Mouse (Mus musculus) cerebellum, postnatal 36 days (tissue): ENCODE results near the gene Nlrp9b.
"Not testable (repeated sequence)": the region's sequence is repeated elsewhere in the genome, so short reads cannot be mapped to it uniquely, and the experiment has no call there.

Experiments
- DNase-seq, 2 experiments: peaks; one replicate each; pipeline ENCODE4 v3.0.0; 2021 to 2022; ENCODE audit warnings: mixed read lengths in 2 of 2

Nlrp9b gene

DNA sequence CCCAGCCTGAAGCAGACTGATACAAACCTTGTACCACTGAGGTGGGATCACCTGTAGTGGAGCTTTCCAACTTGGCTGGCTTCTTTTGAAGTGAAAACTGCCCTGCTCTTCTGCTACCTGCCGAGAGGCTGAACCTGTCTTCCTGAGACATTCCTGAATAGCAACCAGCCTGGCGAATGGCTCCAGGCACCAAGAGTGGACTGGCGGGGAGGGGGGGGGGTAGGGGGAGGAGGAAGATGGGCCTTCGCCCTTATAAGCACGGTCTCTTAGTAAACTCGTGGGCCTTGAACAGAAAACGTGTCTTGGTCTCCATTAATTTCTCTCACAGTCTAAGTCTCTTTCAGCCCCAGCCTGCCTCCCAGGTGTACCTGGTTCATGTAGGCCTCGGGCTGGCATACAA lies at the start of gene Nlrp9b:
Gene Nlrp9b (plus strand): TSS at position 301 of the 400 bp plus-strand sequence.
- DNase-seq, result not testable (repeated sequence)

- DNase-seq, result no peak
These were observed 46.6 kb upstream of the Nlrp9b start for GRCm38 (mm10) chr7:19944709-19945108.

- DNase-seq, result no peak
These were observed 46.1 kb upstream of the Nlrp9b start for GRCm38 (mm10) chr7:19945201-19945600.

DNA sequence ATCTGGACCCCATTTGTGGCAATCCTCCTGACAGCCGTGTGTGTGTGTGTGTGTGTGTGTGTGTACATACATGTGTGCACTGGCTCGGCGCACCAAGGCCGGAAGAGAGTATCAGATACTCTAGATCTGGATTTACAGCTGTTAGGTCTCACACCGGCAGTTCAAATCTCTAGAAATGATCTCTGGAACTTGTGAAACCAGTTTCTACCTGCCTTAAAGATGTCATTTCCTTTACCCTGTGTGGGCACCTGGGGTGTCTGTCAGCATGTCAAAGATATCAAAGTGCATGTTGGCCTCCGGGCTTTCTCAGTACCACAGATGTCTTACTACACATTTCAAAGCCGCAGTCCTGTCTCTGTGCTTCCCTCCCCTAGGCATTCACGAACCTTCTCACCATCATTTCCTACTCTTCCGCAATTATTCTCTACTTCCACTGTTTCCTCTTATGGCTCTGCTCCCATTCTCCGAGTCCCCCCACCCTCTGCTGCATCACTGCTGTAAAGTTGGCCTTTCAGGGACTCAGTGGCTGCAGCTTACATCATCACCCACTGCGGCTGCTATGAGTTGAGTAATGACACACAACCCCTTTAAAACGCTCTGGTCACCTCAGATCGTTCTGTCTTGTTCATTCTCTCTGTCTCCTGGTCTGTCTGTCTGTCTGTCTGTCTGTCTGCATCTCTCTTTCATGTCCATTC lies 45.3 kb upstream of the Nlrp9b start:
- DNase-seq, result no peak

DNA sequence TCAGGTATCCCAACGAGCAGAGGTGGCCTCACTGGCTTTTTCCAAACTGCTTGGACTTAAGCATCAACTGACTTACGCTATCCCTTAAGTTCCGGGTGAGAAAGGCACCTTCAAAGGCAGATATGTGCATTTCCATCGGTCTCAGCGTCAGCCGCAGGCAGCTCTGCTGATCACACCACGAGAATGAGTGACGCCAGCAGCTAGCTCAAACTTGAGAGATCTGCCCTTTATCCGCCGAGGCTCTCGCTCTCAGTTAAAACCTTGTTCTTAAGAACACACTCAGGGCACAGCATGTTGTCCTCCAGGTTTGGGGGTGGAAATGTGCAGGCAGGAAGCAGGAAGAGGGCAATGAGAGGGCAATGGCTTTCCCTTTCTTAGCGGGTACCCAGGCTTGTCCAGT lies 42.3 kb upstream of the Nlrp9b start:
- DNase-seq, result no peak

DNA sequence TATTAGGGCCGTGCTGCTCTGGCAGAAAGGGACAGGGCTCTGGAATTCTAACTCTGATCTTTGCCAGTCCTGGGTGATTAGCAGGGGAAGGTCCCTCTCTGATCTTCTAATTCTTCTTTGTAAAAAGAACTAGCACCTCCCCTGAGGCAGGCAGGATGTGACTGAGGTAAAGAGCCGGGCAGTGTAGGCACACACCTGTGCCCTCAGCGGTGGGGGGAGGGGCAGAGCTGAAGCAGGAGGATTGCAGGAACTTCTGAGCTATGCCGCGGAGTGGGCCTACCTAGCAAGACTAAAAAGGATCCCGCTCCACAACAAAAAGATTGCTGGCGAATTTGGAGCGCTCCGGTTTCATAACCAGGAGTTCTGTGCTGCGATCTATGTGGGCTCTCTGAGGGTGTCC lies 41.3 kb upstream of the Nlrp9b start:
- no peak for DNase-seq

GRCm38 (mm10) chr7:19950589-19950988 lies 40.7 kb upstream of the Nlrp9b start, which contains the start of gene Igsf23:
TSS of gene Igsf23 (minus strand) at chr7:19950756.
- DNase-seq, result no peak

DNA sequence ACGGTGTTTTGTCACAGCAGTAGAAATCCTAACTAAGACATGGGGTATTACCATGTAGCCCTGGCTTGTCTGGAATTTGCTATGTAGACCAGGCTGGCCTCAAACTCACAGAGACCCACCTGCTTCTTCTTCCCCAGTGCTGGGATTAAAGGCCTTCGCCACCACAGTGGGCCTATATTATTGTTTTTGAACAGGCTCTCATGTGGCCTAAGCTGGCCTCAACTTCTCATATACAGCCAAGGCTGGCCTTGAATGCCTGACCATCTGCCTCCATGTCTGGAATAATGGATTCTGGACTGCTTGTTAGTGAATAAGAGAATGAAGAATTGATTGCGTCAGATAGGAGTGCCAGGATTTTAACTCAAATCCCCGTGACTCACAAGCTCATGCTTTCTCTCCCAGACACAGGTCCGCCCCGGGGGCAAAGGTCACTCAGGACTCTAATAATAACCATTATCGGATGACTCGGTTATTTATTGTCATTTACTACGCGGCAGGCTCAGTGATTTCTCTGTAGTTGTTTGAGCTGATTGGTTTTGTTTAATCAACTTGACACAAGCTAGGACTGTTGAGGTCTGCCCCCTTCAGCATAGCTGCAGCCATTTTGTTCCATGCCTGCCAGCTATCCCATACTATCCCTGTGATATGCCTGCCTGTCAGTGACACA lies 38.8 kb upstream of the Nlrp9b start:
- no peak for DNase-seq

DNA sequence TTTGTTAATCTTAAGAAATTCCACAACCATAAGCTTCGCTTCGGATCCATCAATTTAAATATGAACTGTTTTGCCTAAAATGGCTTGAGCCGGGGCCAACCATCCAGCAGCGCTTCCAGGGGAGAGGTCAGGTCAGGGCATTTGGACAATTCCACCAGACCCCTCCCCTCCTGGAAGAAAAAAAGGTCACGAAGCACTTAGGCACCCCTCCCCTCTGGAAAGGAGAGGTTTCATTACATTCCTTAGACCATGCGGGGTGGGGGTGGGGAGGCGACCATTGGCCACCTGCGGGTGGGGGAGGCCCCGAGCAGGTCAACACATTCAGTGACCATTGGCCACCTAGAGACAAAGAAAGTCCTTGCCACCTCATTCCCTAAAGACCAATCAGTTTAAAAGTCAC lies 38.2 kb upstream of the Nlrp9b start:
- no peak for DNase-seq

- no peak for DNase-seq
These were observed 35.4 kb upstream of the Nlrp9b start for GRCm38 (mm10) chr7:19955861-19956260.

- DNase-seq, result peak; percentile 80 to 89
These were observed 34.9 kb upstream of the Nlrp9b start for GRCm38 (mm10) chr7:19956341-19956781.

DNA sequence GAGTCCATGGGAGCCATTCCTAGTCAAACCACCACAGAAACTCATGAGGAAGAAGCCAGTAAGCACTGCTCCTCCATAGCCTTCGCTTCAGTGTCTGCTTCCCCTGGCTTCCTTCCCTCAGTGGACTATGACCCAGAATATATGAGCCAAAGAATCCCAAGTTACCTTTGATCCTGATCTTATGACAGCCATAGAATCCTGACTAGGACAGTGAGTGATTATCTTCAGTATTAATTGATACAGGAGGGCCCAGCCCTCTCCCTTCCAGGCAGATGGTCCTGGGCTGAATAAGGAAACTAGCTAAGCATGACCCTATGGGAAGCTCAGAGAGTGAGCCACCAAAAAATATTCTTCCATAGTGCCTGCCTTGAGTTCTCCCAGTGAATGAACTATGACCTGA lies 28.8 kb upstream of the Nlrp9b start:
- no peak for DNase-seq

- DNase-seq, result no peak
These were observed 26.2 kb upstream of the Nlrp9b start, which contains the start of gene Ceacam20 for GRCm38 (mm10) chr7:19964985-19965579. TSS of gene Ceacam20 (plus strand) at chr7:19965412.

GRCm38 (mm10) chr7:19969106-19969505 lies 22.2 kb upstream of the Nlrp9b start:
- DNase-seq, result no peak

DNA sequence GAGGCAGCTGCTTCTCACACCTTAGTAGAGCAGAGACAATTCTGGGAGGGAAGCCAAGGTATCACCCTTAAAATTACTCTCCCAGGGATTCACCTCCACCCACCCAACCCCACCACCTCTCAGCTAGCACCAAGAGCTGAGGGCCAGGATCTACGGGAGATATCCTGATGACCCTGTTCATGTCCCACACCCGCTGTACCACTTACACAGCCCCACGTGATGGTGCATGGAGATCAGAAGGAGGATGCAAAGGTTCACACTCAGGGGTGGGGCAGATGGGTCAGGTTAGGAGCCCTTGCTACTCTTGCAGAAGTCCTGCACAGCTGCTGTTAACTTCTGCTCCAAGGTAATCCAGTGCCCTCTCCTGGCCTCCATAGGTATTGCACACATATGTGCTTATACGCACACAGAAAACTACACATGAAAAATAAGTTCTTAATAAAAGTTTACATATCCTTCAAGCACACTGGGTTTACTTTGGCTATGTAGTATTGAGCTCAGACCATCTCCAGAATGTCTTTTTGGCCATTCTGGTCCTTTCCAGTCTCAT lies 21.6 kb upstream of the Nlrp9b start:
- DNase-seq, result no peak

- no peak for DNase-seq
These were observed 21.1 kb upstream of the Nlrp9b start for GRCm38 (mm10) chr7:19970196-19970595.

- no peak for DNase-seq
These were observed 19.7 kb upstream of the Nlrp9b start for GRCm38 (mm10) chr7:19971516-19971915.

- DNase-seq, result not testable (repeated sequence)
These were observed 5.5 kb downstream of the Nlrp9b start for GRCm38 (mm10) chr7:19996721-19997120.

GRCm38 (mm10) chr7:20009987-20010386 lies 18.7 kb downstream of the Nlrp9b start:
- no peak for DNase-seq

DNA sequence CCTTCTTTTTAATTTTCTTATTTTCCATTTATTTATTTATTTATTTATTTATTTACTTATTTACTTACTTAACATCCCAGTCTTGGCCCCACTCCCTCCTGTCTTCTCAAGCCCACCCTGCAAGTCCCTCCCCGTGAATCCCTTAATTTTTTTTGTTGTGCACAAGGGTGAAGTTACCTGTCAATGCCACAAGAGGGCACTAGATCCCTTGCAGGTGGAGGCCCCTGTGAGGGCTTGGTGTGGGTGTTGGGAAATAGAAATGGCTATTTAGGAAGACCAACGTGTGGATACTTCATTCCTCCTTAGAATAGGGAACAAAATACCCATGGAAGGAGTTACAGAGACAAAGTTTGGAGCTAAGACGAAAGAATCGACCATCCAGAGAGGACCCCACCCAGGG lies 72.8 kb downstream of the Nlrp9b start:
- DNase-seq, result not testable (repeated sequence)

- DNase-seq, result not testable (repeated sequence)
These were observed 86.9 kb downstream of the Nlrp9b start for GRCm38 (mm10) chr7:20078118-20078517.

DNA sequence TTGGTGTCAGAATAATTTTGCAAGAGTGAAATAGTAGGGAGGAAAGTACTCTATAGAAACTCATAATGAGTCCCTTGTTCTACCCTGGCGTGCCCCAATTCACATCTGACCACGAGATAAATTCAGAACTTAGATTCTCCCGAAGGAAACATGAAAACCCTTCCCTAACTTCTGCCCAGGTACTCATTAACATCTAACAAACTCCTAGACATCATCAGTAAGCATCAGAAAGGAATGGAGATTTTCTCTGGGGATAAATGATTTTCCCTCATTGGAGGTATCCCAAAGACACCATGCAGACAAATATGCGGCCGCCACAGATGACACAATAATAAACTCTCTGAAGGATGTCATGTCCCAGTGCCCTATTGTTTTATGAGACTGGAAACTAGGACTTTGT lies 108.1 kb downstream of the Nlrp9b start, which contains the start of gene Vmn1r91:
Gene Vmn1r91 (plus strand): TSS at position 301 of the 400 bp plus-strand sequence.
- not testable (repeated sequence) for DNase-seq

GRCm38 (mm10) chr7:20122479-20122878 lies 131.2 kb downstream of the Nlrp9b start, which contains the start of gene Gm16442:
TSS of gene Gm16442 (minus strand) at chr7:20122579.
- not testable (repeated sequence) for DNase-seq
